Mouse (Mus musculus): Measurements from ENCODE around the gene Fam216a.
A peak's percentile ranks its signal among the peaks of the same experiment; 100 is the strongest.
"Not testable (repeated sequence)": the region's sequence is repeated elsewhere in the genome, so short reads cannot be mapped to it uniquely, and the experiment has no call there.

The Fam216a gene

GRCm38 (mm10) chr5:122372192-122372769 is at the start of gene Fam216a:
Gene Fam216a (minus strand): TSS chr5:122372364.
- DNase-seq: peak; percentile 99 to 100

GRCm38 (mm10) chr5:122421271-122422068 is 49.3 kb upstream of the Fam216a start, which contains the start of gene Anapc7:
Gene Anapc7 (plus strand): TSS chr5:122421693.
- no peak for DNase-seq

- not testable (repeated sequence) for DNase-seq
Observed at GRCm38 (mm10) chr5:122420676-122421075, 48.5 kb upstream of the Fam216a start.

GRCm38 (mm10) chr5:122415465-122415864 is 43.3 kb upstream of the Fam216a start:
- DNase-seq: no peak

GRCm38 (mm10) chr5:122414351-122414750 is 42.2 kb upstream of the Fam216a start:
- no peak for DNase-seq

GRCm38 (mm10) chr5:122412826-122413225 is 40.7 kb upstream of the Fam216a start:
- DNase-seq: no peak

GRCm38 (mm10) chr5:122411892-122412291 is 39.7 kb upstream of the Fam216a start:
- no peak for DNase-seq

- no peak for DNase-seq
Observed at GRCm38 (mm10) chr5:122409692-122410645, 37.8 kb upstream of the Fam216a start.

GRCm38 (mm10) chr5:122405537-122405936 is 33.4 kb upstream of the Fam216a start:
- DNase-seq: no peak

GRCm38 (mm10) chr5:122403362-122403761 is 31.2 kb upstream of the Fam216a start:
- DNase-seq: no peak

GRCm38 (mm10) chr5:122402772-122403171 is 30.6 kb upstream of the Fam216a start:
- no peak for DNase-seq

GRCm38 (mm10) chr5:122402160-122402559 is 30.0 kb upstream of the Fam216a start:
- DNase-seq: no peak

- DNase-seq: peak; percentile 44 to 48
Observed at GRCm38 (mm10) chr5:122401303-122401640, 29.1 kb upstream of the Fam216a start.

- no peak for DNase-seq
Observed at GRCm38 (mm10) chr5:122400628-122401302, 28.6 kb upstream of the Fam216a start.

GRCm38 (mm10) chr5:122399871-122400270 is 27.7 kb upstream of the Fam216a start:
- no peak for DNase-seq

- DNase-seq: no peak
Observed at GRCm38 (mm10) chr5:122397495-122397894, 25.3 kb upstream of the Fam216a start.

- DNase-seq: peak in 1 of 2 experiments; percentile 41
Observed at GRCm38 (mm10) chr5:122396791-122397190, 24.6 kb upstream of the Fam216a start.

- DNase-seq: peak in 1 of 2 experiments; percentile 43
Observed at GRCm38 (mm10) chr5:122393887-122394286, 21.7 kb upstream of the Fam216a start.

GRCm38 (mm10) chr5:122392227-122393004 is 20.3 kb upstream of the Fam216a start:
- peak in 1 of 2 experiments; percentile 47 for DNase-seq

- DNase-seq: peak; percentile 72 to 78
Observed at GRCm38 (mm10) chr5:122391786-122392180, 19.6 kb upstream of the Fam216a start, which contains the start of gene Arpc3. Gene Arpc3 (plus strand): TSS chr5:122391878.

GRCm38 (mm10) chr5:122391178-122391785 is 19.1 kb upstream of the Fam216a start:
- DNase-seq: peak in 1 of 2 experiments; percentile 6

Data from thymus, adult 18-20 months (tissue).